Mouse (Mus musculus): ENCODE results near the gene Dab2ip. TPM values are rescaled to one million over a fixed set of nuclear protein-coding genes. Genes with fewer than 3 reads are reported as not detected.

The Dab2ip gene
- total and polyA plus RNA-seq, 3 experiments, result 4.0 to 9.9 TPM; not detected in 1

- Histone ChIP-seq H3K79me2 (ENCODE audit: control insufficient read depth, insufficient read depth, low read length, poor library complexity) (no peaks in the 10 kb centered on the region), H3K9ac (ENCODE audit: control insufficient read depth, low read depth, low read length, poor library complexity, severe bottlenecking) (no peak overlapping the region), H3K4me3 (ENCODE audit: control insufficient read depth in 1 of 2, insufficient read depth in 1 of 2, low read depth in 2 of 2, low read length in 2 of 2) (no peak overlapping the region), H3K27ac (ENCODE audit: control insufficient read depth, low read depth, low read length) (no peak overlapping the region), H3K9me3 (replicated peaks; ENCODE audit: insufficient read depth, low read length) (no peaks in the 10 kb centered on the region), H3K4me1 (ENCODE audit: control insufficient read depth in 1 of 2, insufficient read depth in 2 of 2, low read length in 2 of 2) (no peaks in the 10 kb centered on the region), H3K36me3 (ENCODE audit: control insufficient read depth in 1 of 2, insufficient read depth in 2 of 2, low read length in 2 of 2) (no peaks in the 10 kb centered on the region), H3K27me3 (ENCODE audit: control insufficient read depth in 1 of 2, insufficient read depth in 2 of 2, low read length in 2 of 2) (no peaks in the 10 kb centered on the region)
- no peak for DNase-seq (ENCODE audit: low read depth, low spot score)
- TF ChIP-seq MYB (IDR thresholded peaks at IDR 0.05; ENCODE audit: low read depth, low read length), result no peak
- TF ChIP-seq ZNF384 (IDR thresholded peaks at IDR 0.05; ENCODE audit: low read depth, low read length), result no peak
- no peak for TF ChIP-seq NELFE (IDR thresholded peaks at IDR 0.05; ENCODE audit: low read depth, low read length)
- no peak for TF ChIP-seq SMC3 (IDR thresholded peaks at IDR 0.05; ENCODE audit: low read depth, low read length)
Observed at GRCm38 (mm10) chr2:35723691-35724090, 165.6 kb downstream of the Dab2ip start.

- no peaks in the 10 kb centered on the region for H3K9me3 ChIP-seq (replicated peaks; ENCODE audit: insufficient read depth, low read length)
- no peak for DNase-seq (ENCODE audit: low read depth, low spot score)
- H3K27ac ChIP-seq (ENCODE audit: control insufficient read depth, low read depth, low read length), result no peak overlapping the region
- TF ChIP-seq ETS1 (IDR thresholded peaks at IDR 0.05; ENCODE audit: low read depth, low read length), result no peak
- no peak for TF ChIP-seq JUND (IDR thresholded peaks at IDR 0.05; ENCODE audit: low read depth, low read length)
- TF ChIP-seq RCOR1 (IDR thresholded peaks at IDR 0.05; ENCODE audit: low read depth, low read length), result no peak
- TF ChIP-seq MYC (IDR thresholded peaks at IDR 0.05; ENCODE audit: low read depth, low read length), result no peak
- no peak for TF ChIP-seq POLR2AphosphoS5 (IDR thresholded peaks at IDR 0.05; ENCODE audit: borderline replicate concordance, low read depth, low read length)
- no peak for TF ChIP-seq CTCF (IDR thresholded peaks at IDR 0.05 in 2 of 3, conservative IDR thresholded peaks at IDR 0.05 in 1 of 3; ENCODE audit: control insufficient read depth in 1 of 3, insufficient read depth in 1 of 3, low read depth in 2 of 3, low read length in 3 of 3, poor library complexity in 1 of 3, severe bottlenecking in 1 of 3)
- no peak for TF ChIP-seq TBP (IDR thresholded peaks at IDR 0.05; ENCODE audit: low read depth, low read length)
- TF ChIP-seq POLR2A (IDR thresholded peaks at IDR 0.05; ENCODE audit: control insufficient read depth in 1 of 2, insufficient read depth in 1 of 2, low read depth in 1 of 2, low read length in 2 of 2, poor library complexity in 1 of 2), result no peak
- TF ChIP-seq ZMIZ1 (IDR thresholded peaks at IDR 0.05; ENCODE audit: low read depth, low read length), result no peak
- no peak for TF ChIP-seq CHD2 (IDR thresholded peaks at IDR 0.05; ENCODE audit: low read length)
- no peak for TF ChIP-seq SMC3 (IDR thresholded peaks at IDR 0.05; ENCODE audit: low read depth, low read length)
- TF ChIP-seq ELF1 (IDR thresholded peaks at IDR 0.05; ENCODE audit: low read depth, low read length), result no peak
- no peak for TF ChIP-seq NRF1 (IDR thresholded peaks at IDR 0.05; ENCODE audit: insufficient read depth, low read depth, low read length, poor library complexity, severe bottlenecking)
- no peak for TF ChIP-seq CHD1 (IDR thresholded peaks at IDR 0.05; ENCODE audit: low read depth, low read length)
- H3K79me2 ChIP-seq (ENCODE audit: control insufficient read depth, insufficient read depth, low read length, poor library complexity), result no peaks in the 10 kb centered on the region
- no peak overlapping the region for H3K9ac ChIP-seq (ENCODE audit: control insufficient read depth, low read depth, low read length, poor library complexity, severe bottlenecking)
- no peaks in the 10 kb centered on the region for H3K27me3 ChIP-seq (ENCODE audit: control insufficient read depth in 1 of 2, insufficient read depth in 2 of 2, low read length in 2 of 2)
- no peak overlapping the region for H3K4me3 ChIP-seq (ENCODE audit: control insufficient read depth in 1 of 2, insufficient read depth in 1 of 2, low read depth in 2 of 2, low read length in 2 of 2)
- peaks cover 0 to 4% of the 10 kb centered on the region in 2 experiments; a peak in 2 of 4 replicates for H3K36me3 ChIP-seq (ENCODE audit: control insufficient read depth in 1 of 2, insufficient read depth in 2 of 2, low read length in 2 of 2)
- peaks cover 2 to 9% of the 10 kb centered on the region in 2 experiments for H3K4me1 ChIP-seq (ENCODE audit: control insufficient read depth in 1 of 2, insufficient read depth in 2 of 2, low read length in 2 of 2)
Observed at GRCm38 (mm10) chr2:35728633-35729032, 170.6 kb downstream of the Dab2ip start.
